Mouse (Mus musculus) embryonic fibroblast, embryonic 13.5 days (primary cell): Measurements from ENCODE around the gene Slc39a11.

Experiments used
- CTCF ChIP-seq: IDR thresholded peaks from 2 replicates; pipeline ENCODE4 v1.5.1; 2011; ENCODE audit warnings: mild to moderate bottlenecking, control low read depth, low read length, moderate library complexity, borderline replicate concordance; ENCODE audit not compliant: insufficient read depth
- POLR2A ChIP-seq: IDR thresholded peaks from 2 replicates; pipeline ENCODE4 v1.6.1; 2011; ENCODE audit warnings: low read depth, mild to moderate bottlenecking, control low read depth, low read length, moderate library complexity

DNA sequence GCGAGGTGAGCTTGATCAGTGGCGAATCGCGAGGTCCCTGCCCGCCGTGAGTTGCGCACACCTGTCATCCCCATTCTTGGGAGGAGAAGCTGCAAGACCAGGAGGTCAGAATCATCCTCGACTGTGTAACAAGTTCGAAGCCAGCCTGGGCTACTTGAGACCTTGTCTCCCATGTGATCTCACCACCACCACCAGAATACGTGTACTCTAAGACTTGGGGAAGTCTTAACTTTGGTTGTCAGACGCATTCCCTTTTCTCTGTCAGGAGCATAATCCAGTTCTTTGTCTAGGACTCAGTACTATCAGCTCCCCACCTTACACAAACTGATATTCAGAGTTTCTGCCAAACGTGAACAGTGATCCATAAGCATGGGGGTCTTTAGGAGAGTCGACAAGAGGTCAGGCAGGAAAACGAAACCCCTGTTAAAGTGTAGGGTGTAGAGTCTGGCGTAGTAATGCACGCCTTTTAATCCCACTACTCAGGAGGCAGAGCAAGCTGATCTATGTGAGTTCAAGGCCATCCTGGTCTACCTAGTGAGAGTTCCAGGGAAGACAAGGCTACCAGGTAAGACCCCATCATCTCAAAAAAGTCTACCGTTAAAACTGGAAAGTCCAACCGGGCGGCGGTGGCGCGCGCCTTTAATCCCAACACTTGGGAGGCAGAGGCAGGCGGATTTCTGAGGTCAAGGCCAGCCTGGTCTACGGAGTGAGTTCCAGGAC is 35.0 kb upstream of the Slc39a11 start:
- TF ChIP-seq CTCF (no peak), POLR2A (no peak; the same call in 1 of the 2 replicates)
